Mouse (Mus musculus) stomach, postnatal 0 days (tissue): ENCODE measurements around the gene Tnfrsf8.

Source experiments
- CTCF ChIP-seq: IDR thresholded peaks from 2 replicates; pipeline ENCODE4 v1.5.1; 2016; ENCODE audit warnings: antibody characterized with exemption, low read depth, mild to moderate bottlenecking, moderate library complexity
- EP300 ChIP-seq: optimal IDR thresholded peaks from 2 replicates; pipeline ENCODE3; 2016; ENCODE audit warnings: antibody characterized with exemption

GRCm38 (mm10) chr4:145219240-145219985 is 95.6 kb downstream of the Tnfrsf8 start:
- TF ChIP-seq CTCF (peak; percentile 68), EP300 (no peak)
